Mouse (Mus musculus): ENCODE results near the gene Zswim5.

DNA sequence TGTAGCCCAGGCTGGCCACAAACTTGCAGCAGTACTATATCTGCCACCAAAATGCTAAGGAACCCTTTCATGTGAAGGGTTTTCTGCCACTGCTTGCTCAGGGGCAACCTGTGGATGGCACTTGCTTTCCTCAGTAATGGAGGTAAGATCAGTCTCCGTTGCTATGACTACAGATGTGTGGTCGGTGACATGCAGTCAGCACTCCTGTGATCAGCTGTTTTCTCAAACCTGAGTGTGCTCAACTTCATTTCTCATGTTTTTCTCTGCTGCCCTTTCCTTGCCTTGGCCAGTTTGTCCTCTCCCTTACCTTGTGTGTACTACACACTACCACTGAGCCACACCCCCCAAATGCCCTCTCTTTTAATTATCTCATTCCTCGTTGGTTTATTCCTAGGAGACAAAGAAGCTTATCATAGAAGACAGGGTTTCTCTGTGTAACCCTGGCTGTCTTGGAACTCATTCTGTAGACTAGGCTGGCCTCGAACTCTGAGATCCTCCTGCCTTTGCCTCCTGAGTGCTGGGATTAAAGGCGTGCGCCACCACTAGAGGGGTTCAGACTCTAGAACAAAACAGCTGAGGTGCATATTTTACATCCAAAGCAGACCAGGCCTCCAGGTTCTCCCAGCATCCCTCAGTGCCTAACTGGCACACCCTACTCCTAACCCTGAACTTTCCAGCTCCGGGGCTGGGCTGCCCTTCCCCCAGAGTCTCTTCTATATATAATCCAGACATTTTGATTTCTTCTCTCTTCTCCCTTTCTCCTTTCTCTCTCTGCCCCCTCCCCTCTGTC lies 128.6 kb downstream of the Zswim5 start:
- TF ChIP-seq CTCF (IDR thresholded peaks at IDR 0.05; ENCODE audit: low read depth, low read length) (no peak), EP300 (IDR thresholded peaks at IDR 0.05; ENCODE audit: insufficient read depth, low read depth, low read length) (no peak)

All from ES-Bruce4 (cell line).